Mouse (Mus musculus): ENCODE measurements around the gene Ern1.

Ern1 gene

GRCm38 (mm10) chr11:106344910-106345309, 142.7 kb downstream of the Ern1 start:
- no peak for DNase-seq (ENCODE audit: low spot score)
